Mouse (Mus musculus) CD4-positive naive resting alpha-beta T cell, adult 76 days (primary cell): ENCODE measurements around the gene B2m. TPM values are rescaled to one million over a fixed set of nuclear protein-coding genes. Genes with fewer than 3 reads are reported as not detected.

Experiments
- total RNA-seq: library from RNA; stranded (reverse); gene quantifications from one replicate; pipeline ENCODE4 v1.2.4, GENCODE M21; 2023

The B2m gene
- total RNA-seq = 2,438 TPM

GRCm38 (mm10) chr2:122147508-122148241, at the start of gene B2m:
Gene B2m (plus strand): TSS chr2:122147686.

GRCm38 (mm10) chr2:122117961-122118958, 29.2 kb upstream of the B2m start, which contains the start of gene Spg11:
Gene Spg11 (minus strand): TSS chr2:122118386.

GRCm38 (mm10) chr2:122160680-122161079, 13.2 kb downstream of the B2m start, which contains the start of gene Trim69:
Gene Trim69 (plus strand): TSS chr2:122160700.

GRCm38 (mm10) chr2:122186106-122186505, 38.6 kb downstream of the B2m start, which contains the start of the genes Patl2 and Terb2:
Gene Patl2 (minus strand): TSS chr2:122186189.
Gene Terb2 (plus strand): TSS chr2:122186272.

Other genes with a start within 250 kb of the B2m start
- gene Ctdspl2, start 191.7 kb upstream of the B2m start, total RNA-seq = 42.1 TPM
- not detected for gene Mageb3, start 191.6 kb upstream of the B2m start, total RNA-seq
- 50.2 TPM for gene Eif3j1, start 119.1 kb upstream of the B2m start, total RNA-seq
- 23.4 TPM for gene Spg11, start 29.3 kb upstream of the B2m start, total RNA-seq
- 0.85 TPM for gene Trim69, start 13.0 kb downstream of the B2m start, total RNA-seq
- not detected for gene Patl2, start 38.5 kb downstream of the B2m start, total RNA-seq
- gene Terb2, start 38.6 kb downstream of the B2m start, total RNA-seq = not detected
- gene Sord, start 87.1 kb downstream of the B2m start, total RNA-seq = 5.2 TPM
- gene Duox2, start 150.8 kb downstream of the B2m start, total RNA-seq = not detected
- 0.47 TPM for gene Duoxa2, start 151.2 kb downstream of the B2m start, total RNA-seq
- not detected for gene Duoxa1, start 166.0 kb downstream of the B2m start, total RNA-seq
- not detected for gene Duox1, start 168.0 kb downstream of the B2m start, total RNA-seq
- gene Shf, start 221.5 kb downstream of the B2m start, total RNA-seq = 9.7 TPM